ENCODE assay signal across 10 mouse cellular contexts in the genomic region with DNA sequence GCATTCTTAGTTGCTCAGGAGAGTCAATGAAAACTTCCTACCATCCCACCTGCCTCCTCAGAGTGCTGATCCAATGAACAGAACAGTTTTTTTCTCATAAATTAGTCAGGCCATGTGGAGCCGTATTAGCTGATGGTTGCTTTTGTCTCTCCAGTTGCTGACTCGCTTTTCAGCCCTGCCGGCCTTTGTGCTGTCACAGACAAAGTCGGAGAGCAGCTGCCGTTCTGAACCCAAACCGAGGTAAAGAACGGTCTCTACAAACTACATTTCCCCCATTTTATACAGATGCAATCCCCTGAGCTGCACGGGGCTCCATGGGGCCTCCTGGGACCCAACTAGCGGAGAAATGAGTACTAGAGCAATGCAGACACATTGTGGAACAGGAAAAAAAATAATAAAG. TPM values are rescaled to one million over a fixed set of nuclear protein-coding genes. Genes with fewer than 3 reads are reported as not detected.
A peak's percentile ranks its signal among the peaks of the same experiment; 100 is the strongest.
DNase-seq lines count a peak whose midpoint lies in the region; ATAC-seq and TF ChIP-seq lines count a peak whose summit lies in the region.
"Had no signal": no experiment of that assay in that cellular context is flagged by ENCODE, and none has a peak within 500 bp of the region (broad histone marks: within the 10 kb centered on the region; RNA-seq: fewer than 3 reads in every experiment).

No protein-coding gene starts in this region.

- 11% methylated on average over 9 of the region's 9 CpGs for WGBS in hindbrain, embryonic 11.5 days
- 3% methylated on average over 9 of the region's 9 CpGs for WGBS in midbrain, embryonic 14.5 days
- 79% methylated on average over 9 of the region's 9 CpGs for WGBS in lung, adult 2 months

- peak overlapping the region; percentile 17 for H3K9ac ChIP-seq in hindbrain, embryonic 11.5 days (ENCODE audit: low read depth, low read length)
- H3K9ac ChIP-seq in midbrain, embryonic 14.5 days (replicated peaks; ENCODE audit: low read length), result peak overlapping the region; percentile 0; the same call in 1 of the 2 replicates

- no peaks in the 10 kb centered on the region for H3K36me3 ChIP-seq in hindbrain, embryonic 11.5 days (ENCODE audit: control insufficient read depth, insufficient read depth, low read length)
- no peaks in the 10 kb centered on the region for H3K36me3 ChIP-seq in midbrain, embryonic 14.5 days (ENCODE audit: control insufficient read depth, insufficient read depth, low read length)

- H3K4me2 ChIP-seq in hindbrain, embryonic 11.5 days (replicated peaks; ENCODE audit: low read depth, low read length), result no peak overlapping the region; the same call in 1 of the 2 replicates
- H3K4me2 ChIP-seq in midbrain, embryonic 14.5 days (ENCODE audit: low read length), result peak overlapping the region; percentile 40

- peak; percentile 66 for ATAC-seq in hindbrain, embryonic 11.5 days (ENCODE audit: low FRiP score)
- peak; percentile 74 for ATAC-seq in midbrain, embryonic 14.5 days (ENCODE audit: low FRiP score, low TSS enrichment)
- no peak for ATAC-seq in cerebellum, adult (ENCODE audit: insufficient number of reproducible peaks, low FRiP score, low TSS enrichment)
- no peak for ATAC-seq in erythroid progenitor cell, adult 5-6 weeks (replicated peaks; ENCODE audit: low FRiP score, poor library complexity, severe bottlenecking)

- no peaks in the 10 kb centered on the region for H3K27me3 ChIP-seq in hindbrain, embryonic 11.5 days (ENCODE audit: control insufficient read depth, insufficient read depth, low read length)
- no peaks in the 10 kb centered on the region for H3K27me3 ChIP-seq in midbrain, embryonic 14.5 days (ENCODE audit: control insufficient read depth, insufficient read depth, low read length)

- H3K4me3 ChIP-seq in hindbrain, embryonic 11.5 days (ENCODE audit: low read depth, low read length), result no peak overlapping the region
- H3K4me3 ChIP-seq in midbrain, embryonic 14.5 days (replicated peaks; ENCODE audit: low read depth, low read length), result no peak overlapping the region
- H3K4me3 ChIP-seq in lung, adult 2 months (replicated peaks; ENCODE audit: extremely low read depth, low read depth, low read length), result no peak overlapping the region

- no peak for TF ChIP-seq CTCF in lung, adult 2 months (IDR thresholded peaks at IDR 0.05; ENCODE audit: insufficient read depth, low read length)

- H3K9me3 ChIP-seq in hindbrain, embryonic 11.5 days (ENCODE audit: control insufficient read depth, low read length), result no peaks in the 10 kb centered on the region
- no peaks in the 10 kb centered on the region for H3K9me3 ChIP-seq in midbrain, embryonic 14.5 days (ENCODE audit: control insufficient read depth, low read length)

- peak; percentile 54 for DNase-seq in R1 (ENCODE audit: low read depth, low spot score)
- peak; percentile 70 for DNase-seq in embryo, embryonic 11 days
- DNase-seq in hindbrain, embryonic 11.5 days (ENCODE audit: low spot score), result peak; percentile 68
- DNase-seq in midbrain, embryonic 14.5 days, result peak; percentile 80
- DNase-seq in lung, adult 2 months, result no peak
- DNase-seq in spleen, adult 18-20 months, result no peak
- DNase-seq: right cerebral cortex, postnatal 14 days had no signal

- TF ChIP-seq POLR2A in lung, adult 2 months (IDR thresholded peaks at IDR 0.05; ENCODE audit: borderline replicate concordance, extremely low read depth, low read depth, low read length), result no peak

- peak overlapping the region; percentile 92 for H3K27ac ChIP-seq in hindbrain, embryonic 11.5 days (ENCODE audit: low read depth, low read length)
- peak overlapping the region; percentile 80 for H3K27ac ChIP-seq in midbrain, embryonic 14.5 days (replicated peaks; ENCODE audit: low read depth, low read length)
- H3K27ac ChIP-seq: macrophage had no signal

- H3K4me1 ChIP-seq in hindbrain, embryonic 11.5 days (replicated peaks; ENCODE audit: control insufficient read depth, insufficient read depth, low read length), result peaks cover 20% of the 10 kb centered on the region
- peaks cover 32% of the 10 kb centered on the region for H3K4me1 ChIP-seq in midbrain, embryonic 14.5 days (ENCODE audit: control insufficient read depth, insufficient read depth, low read length)
- no peaks in the 10 kb centered on the region for H3K4me1 ChIP-seq in lung, adult 2 months (ENCODE audit: control insufficient read depth, insufficient read depth, low read length)

RNA-seq across cellular contexts. Expression of gene Meis2, which starts 45.7 kb away (rescaled TPM):
- polyA plus RNA-seq in hindbrain, embryonic 11.5 days (2014; fragmentation: Nextera tagmentation; extraction: Ambion mirVana), result 121 and 142 TPM in 2 replicates
- polyA plus RNA-seq in midbrain, embryonic 14.5 days (2014; fragmentation: Nextera tagmentation; extraction: Ambion mirVana), result 83.1 and 84.9 TPM in 2 replicates
- 15.6 and 22.6 TPM in 2 replicates for polyA plus RNA-seq in lung, adult 2 months (2012; rRNA removed)
- not detected in 2 replicates for total RNA-seq in erythroid progenitor cell, adult 5-6 weeks (2015; ENCODE audit: low replicate concordance)
- not detected in 2 replicates for total RNA-seq in erythroid progenitor cell, adult 5-6 weeks (2017; ENCODE audit: low replicate concordance)
- polyA plus RNA-seq: macrophage had no signal

Comparison
In these comparisons a context has a peak if more than half of its experiments do, and no peak if none do; other contexts are left out.
1. DNase-seq: peak in R1 (single experiment), embryo, embryonic 11 days (single experiment), hindbrain, embryonic 11.5 days (single experiment) and midbrain, embryonic 14.5 days (single experiment); none in lung, adult 2 months (single experiment) and spleen, adult 18-20 months (0 of 2).
2. ATAC-seq: peak in hindbrain, embryonic 11.5 days (single experiment) and midbrain, embryonic 14.5 days (single experiment); none in cerebellum, adult (single experiment) and erythroid progenitor cell, adult 5-6 weeks (single experiment).